Mouse (Mus musculus) G1E (cell line): Measurements from ENCODE around the gene Mylk. TPM values are rescaled to one million over a fixed set of nuclear protein-coding genes. Genes with fewer than 3 reads are reported as not detected.
"Not testable (repeated sequence)": the region's sequence is repeated elsewhere in the genome, so short reads cannot be mapped to it uniquely, and the experiment has no call there.

Source experiments
- ATAC-seq: 2 replicates; pipeline ENCODE4 v1.8.0; 2016; ENCODE audit warnings: mild to moderate bottlenecking; ENCODE audit not compliant: insufficient number of reproducible peaks, poor library complexity, low FRiP score, severe bottlenecking; ENCODE audit errors: extremely low read depth
- DNase-seq: peaks from one replicate; pipeline ENCODE4 v3.0.0; 2012; ENCODE audit warnings: low spot score
- H3K27me3 ChIP-seq: 2 replicates; pipeline ENCODE4 v1.6.1; 2012; ENCODE audit warnings: mild to moderate bottlenecking, low read length, inconsistent platforms; ENCODE audit not compliant: insufficient read depth
- H3K36me3 ChIP-seq: replicated peaks from 2 replicates; pipeline ENCODE3; 2012; ENCODE audit warnings: mild to moderate bottlenecking, inconsistent platforms
- H3K4me1 ChIP-seq: 2 replicates; pipeline ENCODE4 v1.6.1; 2012; ENCODE audit warnings: low read depth, low read length, inconsistent platforms, mixed read lengths; ENCODE audit not compliant: insufficient read depth
- H3K4me3 ChIP-seq: 2 replicates; pipeline ENCODE4 v1.5.1; 2012; ENCODE audit warnings: low read depth, mild to moderate bottlenecking, inconsistent platforms, low read length, moderate library complexity, mixed read lengths
- H3K9me3 ChIP-seq: replicated peaks from 2 replicates; pipeline ENCODE4 v1.6.1; 2012; ENCODE audit warnings: inconsistent platforms
- CTCF ChIP-seq: IDR thresholded peaks from 2 replicates; pipeline ENCODE4 v1.5.1; 2012; ENCODE audit warnings: low read depth, low read length, inconsistent platforms, mixed read lengths
- GATA1 ChIP-seq: IDR thresholded peaks from 2 replicates; pipeline ENCODE4 v1.6.1; 2012; ENCODE audit warnings: borderline replicate concordance, low read length, inconsistent platforms, mixed read lengths
- GATA2 ChIP-seq: IDR thresholded peaks from 2 replicates; pipeline ENCODE4 v1.6.1; 2012; ENCODE audit warnings: low read depth, low read length, inconsistent platforms, borderline replicate concordance
- POLR2AphosphoS5 ChIP-seq: IDR thresholded peaks from 2 replicates; pipeline ENCODE4 v1.6.1; 2012; ENCODE audit warnings: low read depth, low read length, inconsistent platforms; ENCODE audit not compliant: insufficient replicate concordance
- TAL1 ChIP-seq: conservative IDR thresholded peaks from 2 replicates; pipeline ENCODE4 v1.6.1; 2012; ENCODE audit warnings: low read depth, low read length, inconsistent platforms, mixed read lengths
- polyA plus RNA-seq: library from polyadenylated mRNA; stranded (reverse); fragments of >175 nt; gene quantifications from 2 replicates; pipeline ENCODE4 v1.2.3, GENCODE M21; 2012
- total RNA-seq, 2 experiments: library from RNA; stranded (forward) in 1 of 2; stranded (reverse) in 1 of 2; fragments of 200-1000 nt in 1 of 2; fragments of >200 nt in 1 of 2; fragmentation: Nextera tagmentation in 1 of 2; gene quantifications; 2 replicates each; pipeline ENCODE4 v1.2.3; 2014 to 2017

Gene Mylk
- total and polyA plus RNA-seq, 3 experiments, result 0.05 TPM; not detected in 2

GRCm38 (mm10) chr16:34806883-34807767 lies 62.1 kb downstream of the Mylk start:
- Histone ChIP-seq H3K4me3 (no peak overlapping the region), H3K36me3 (no peaks in the 10 kb centered on the region), H3K4me1 (no peaks in the 10 kb centered on the region), H3K9me3 (no peaks in the 10 kb centered on the region), H3K27me3 (peaks cover 8% of the 10 kb centered on the region)
- ATAC-seq (no peak), DNase-seq (no peak)
- no peak for TF ChIP-seq POLR2AphosphoS5
- TF ChIP-seq TAL1, result no peak
- TF ChIP-seq CTCF, result no peak
- no peak for TF ChIP-seq GATA2
- TF ChIP-seq GATA1, result no peak

GRCm38 (mm10) chr16:34807768-34808275 lies 62.8 kb downstream of the Mylk start:
- H3K4me1 ChIP-seq, result no peaks in the 10 kb centered on the region
- no peak overlapping the region for H3K4me3 ChIP-seq
- ATAC-seq (no peak), DNase-seq (no peak)
- H3K9me3 ChIP-seq, result no peaks in the 10 kb centered on the region
- H3K36me3 ChIP-seq, result no peaks in the 10 kb centered on the region
- peaks cover 8% of the 10 kb centered on the region for H3K27me3 ChIP-seq
- TF ChIP-seq GATA1 (no peak), CTCF (no peak), TAL1 (no peak), POLR2AphosphoS5 (no peak), GATA2 (no peak)

GRCm38 (mm10) chr16:34812165-34812564 lies 67.2 kb downstream of the Mylk start:
- DNase-seq, result no peak
- H3K4me1 ChIP-seq, result no peaks in the 10 kb centered on the region
- no peak for ATAC-seq
- H3K4me3 ChIP-seq, result no peak overlapping the region
- H3K36me3 ChIP-seq, result no peaks in the 10 kb centered on the region
- peaks cover 2% of the 10 kb centered on the region for H3K27me3 ChIP-seq
- TF ChIP-seq POLR2AphosphoS5, result no peak
- no peak for TF ChIP-seq GATA2
- no peak for TF ChIP-seq GATA1
- no peak for TF ChIP-seq TAL1
- no peak for TF ChIP-seq CTCF
- H3K9me3 ChIP-seq, result no peaks in the 10 kb centered on the region

GRCm38 (mm10) chr16:34813161-34813560 lies 68.2 kb downstream of the Mylk start:
- not testable (repeated sequence) for DNase-seq, H3K27me3 ChIP-seq, H3K9me3 ChIP-seq, H3K4me1 ChIP-seq, H3K4me3 ChIP-seq, H3K36me3 ChIP-seq, ATAC-seq

- peaks cover 2% of the 10 kb centered on the region; the same call in 1 of the 2 replicates for H3K27me3 ChIP-seq
- H3K4me3 ChIP-seq, result no peak overlapping the region
- TF ChIP-seq POLR2AphosphoS5 (no peak), GATA2 (no peak), CTCF (no peak), TAL1 (no peak), GATA1 (no peak)
- no peaks in the 10 kb centered on the region for H3K36me3 ChIP-seq
- H3K4me1 ChIP-seq, result no peaks in the 10 kb centered on the region
- DNase-seq, result no peak
- no peak for ATAC-seq
- no peaks in the 10 kb centered on the region for H3K9me3 ChIP-seq
These were observed 68.6 kb downstream of the Mylk start for GRCm38 (mm10) chr16:34813570-34813969.

- no peak for TF ChIP-seq TAL1
- no peak for TF ChIP-seq GATA1
- no peak for TF ChIP-seq POLR2AphosphoS5
- TF ChIP-seq CTCF, result no peak
- no peak for TF ChIP-seq GATA2
- Histone ChIP-seq H3K4me3 (no peak overlapping the region), H3K27me3 (peaks cover 2% of the 10 kb centered on the region; the same call in 1 of the 2 replicates), H3K36me3 (no peaks in the 10 kb centered on the region), H3K9me3 (no peaks in the 10 kb centered on the region), H3K4me1 (no peaks in the 10 kb centered on the region)
- ATAC-seq (no peak), DNase-seq (no peak)
These were observed 69.6 kb downstream of the Mylk start for GRCm38 (mm10) chr16:34814612-34815011.
